Mouse (Mus musculus) kidney, embryonic 15.5 days (tissue): ENCODE measurements around the gene Gga3. TPM values are rescaled to one million over a fixed set of nuclear protein-coding genes. Genes with fewer than 3 reads are reported as not detected.
"Not testable (repeated sequence)": the region's sequence is repeated elsewhere in the genome, so short reads cannot be mapped to it uniquely, and the experiment has no call there.

Source experiments
- ATAC-seq: fragments of 200-750 bp; cut with Nextera tagmentation; replicated peaks from 2 replicates; pipeline ENCODE4 v1.8.0; 2017; ENCODE audit warnings: moderate TSS enrichment; ENCODE audit not compliant: low FRiP score
- H3K27ac ChIP-seq: fragments of 300-500 bp; sonication (generic); 2 replicates; pipeline ENCODE4 v1.5.1; 2015; ENCODE audit warnings: mild to moderate bottlenecking, inconsistent platforms
- H3K27me3 ChIP-seq: fragments of 300-500 bp; sonication (generic); 2 replicates; pipeline ENCODE4 v1.6.1; 2015; ENCODE audit warnings: inconsistent platforms
- H3K36me3 ChIP-seq: fragments of 300-500 bp; sonication (generic); 2 replicates; pipeline ENCODE4 v1.6.1; 2015; ENCODE audit warnings: inconsistent platforms
- H3K4me1 ChIP-seq: fragments of 300-500 bp; sonication (generic); 2 replicates; pipeline ENCODE4 v1.6.1; 2015; ENCODE audit warnings: inconsistent platforms
- H3K4me2 ChIP-seq: fragments of 300-500 bp; sonication (generic); 2 replicates; pipeline ENCODE4 v1.6.1; 2015; ENCODE audit warnings: moderate library complexity, mild to moderate bottlenecking, inconsistent platforms
- H3K4me3 ChIP-seq: fragments of 300-500 bp; sonication (generic); replicated peaks from 2 replicates; pipeline ENCODE4 v1.5.1; 2015; ENCODE audit warnings: mild to moderate bottlenecking, inconsistent platforms
- H3K9ac ChIP-seq: fragments of 300-500 bp; sonication (generic); 2 replicates; pipeline ENCODE4 v1.6.1; 2015; ENCODE audit warnings: mild to moderate bottlenecking, inconsistent platforms
- H3K9me3 ChIP-seq: fragments of 300-500 bp; sonication (generic); replicated peaks from 2 replicates; pipeline ENCODE4 v1.6.1; 2016; ENCODE audit warnings: inconsistent platforms
- WGBS: fragments of 180-500 bp; shearing (Covaris S2); methylation state at CpG from one replicate; pipeline ENCODE4 v1.1.7; 2015; ENCODE audit warnings: mixed read lengths; 5-methylcytosine and 5-hydroxymethylcytosine counted together
- polyA plus RNA-seq: library from polyadenylated mRNA; unstranded; fragments of >200 nt; fragmentation: Nextera tagmentation; extraction: Ambion mirVana; gene quantifications from 2 replicates; pipeline ENCODE4 v1.2.1, GENCODE M21; 2015

Gga3 gene
- polyA plus RNA-seq: 18.5 and 20.7 TPM in 2 replicates

DNA sequence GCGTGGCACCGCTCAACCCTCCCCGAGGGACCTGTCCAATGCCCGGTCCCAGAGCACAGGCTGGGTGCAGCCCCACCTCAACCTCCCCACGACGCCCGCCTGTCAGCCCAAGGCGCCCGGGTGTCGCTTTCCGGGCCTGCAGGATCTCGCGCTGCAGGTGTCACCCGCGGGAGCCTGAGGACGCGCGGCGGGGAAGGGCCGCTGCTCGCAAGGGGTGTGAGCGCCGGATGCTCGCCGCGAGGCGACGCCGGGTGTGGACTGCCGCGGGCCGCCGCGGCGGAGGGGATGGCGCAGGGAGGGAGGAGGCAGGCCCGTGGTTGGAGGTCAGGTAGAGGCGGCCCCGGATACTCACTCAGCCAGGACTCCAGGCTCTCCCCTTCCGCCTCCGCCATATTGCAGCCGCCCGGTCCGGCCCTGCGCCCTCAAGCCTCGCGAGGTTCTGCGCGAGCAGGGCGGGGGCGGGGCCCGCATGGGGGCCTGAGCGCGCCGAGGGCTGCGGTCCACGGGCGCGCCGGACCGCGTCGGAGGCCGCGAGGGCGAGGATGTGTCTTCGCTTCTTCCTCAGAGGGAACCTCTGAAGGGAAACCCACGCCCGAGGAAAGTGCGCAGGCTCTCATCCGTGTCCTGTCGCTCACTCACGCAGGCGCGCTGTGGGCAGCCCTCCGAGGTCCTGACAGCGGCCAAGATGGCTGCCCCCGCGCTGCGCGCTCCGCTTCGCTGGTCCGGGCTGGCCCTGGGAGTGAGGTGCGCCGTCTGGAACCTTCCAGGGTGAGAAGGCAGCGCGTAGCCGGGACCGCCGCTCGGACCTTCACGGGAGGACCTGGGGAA, at the start of gene Gga3, which contains the start of gene Mrps7:
Gene Gga3, minus strand, starts transcription at position 576 of the 828 bp plus-strand sequence.
Gene Mrps7, plus strand, starts transcription at position 450 of the 828 bp plus-strand sequence.
- WGBS: under 1% methylated on average over 79 of the region's 93 CpGs
- ATAC-seq: peak; percentile 97
- Histone ChIP-seq H3K4me1 (peaks cover 40% of the 10 kb centered on the region), H3K36me3 (peaks cover 46% of the 10 kb centered on the region), H3K27ac (peak within 1 kb of the TSS; percentile 95), H3K9ac (peak within 1 kb of the TSS; percentile 98), H3K4me2 (peak within 1 kb of the TSS; percentile 85), H3K27me3 (no peaks in the 10 kb centered on the region), H3K9me3 (no peaks in the 10 kb centered on the region), H3K4me3 (peak within 1 kb of the TSS; percentile 88)

DNA sequence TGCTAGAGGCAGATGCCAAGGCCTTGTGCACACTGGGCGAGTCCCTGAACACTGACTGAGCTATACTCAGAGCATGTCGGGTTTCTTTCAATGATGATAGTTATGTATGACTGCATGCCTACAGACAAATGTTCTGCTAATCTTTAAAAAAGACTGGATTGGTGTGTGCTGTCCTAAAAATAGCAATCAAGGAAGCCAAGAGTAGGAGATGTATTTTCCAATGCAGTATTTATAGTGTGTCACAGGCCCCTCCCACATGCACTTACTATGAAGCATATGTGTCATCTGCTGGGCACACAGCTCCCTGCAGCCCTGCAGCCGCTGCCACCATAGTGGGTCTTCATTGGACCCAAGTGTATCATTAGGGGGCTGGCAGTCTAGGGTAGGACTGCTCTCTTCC, 49.3 kb upstream of the Gga3 start:
- Histone ChIP-seq H3K4me3 (no peak overlapping the region), H3K27ac (no peak overlapping the region), H3K27me3 (no peaks in the 10 kb centered on the region), H3K4me1 (0 out of 2 replicates have a peak, but pooled peaks cover 3% of the 10 kb centered on the region), H3K9ac (no peak overlapping the region), H3K36me3 (peaks cover 61% of the 10 kb centered on the region), H3K4me2 (no peak overlapping the region), H3K9me3 (no peaks in the 10 kb centered on the region)
- 85% methylated on average over 3 of the region's 3 CpGs for WGBS
- ATAC-seq: no peak

DNA sequence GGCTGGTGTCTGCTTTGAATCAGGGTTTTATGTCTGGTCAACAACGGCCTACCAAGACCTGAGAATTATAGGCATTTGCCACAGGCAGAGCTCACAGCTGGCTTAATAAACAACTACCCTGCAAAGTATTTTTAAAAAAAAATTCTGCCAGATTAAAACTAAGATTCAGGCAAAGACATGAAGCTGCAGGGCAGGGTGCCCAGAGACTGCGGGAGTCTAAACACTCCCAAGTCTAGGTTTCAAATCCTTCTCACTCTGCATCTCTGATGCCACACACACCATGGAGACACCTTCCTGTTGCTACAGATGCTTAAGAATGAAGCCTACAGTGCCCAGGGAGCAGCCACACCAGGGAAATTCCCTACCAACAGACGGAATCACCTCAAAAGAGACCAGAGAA, 47.8 kb upstream of the Gga3 start:
- no peaks in the 10 kb centered on the region for H3K9me3 ChIP-seq
- H3K4me1 ChIP-seq: 0 out of 2 replicates have a peak, but pooled peaks cover 3% of the 10 kb centered on the region
- H3K4me3 ChIP-seq: no peak overlapping the region
- H3K4me2 ChIP-seq: no peak overlapping the region
- H3K27me3 ChIP-seq: no peaks in the 10 kb centered on the region
- 89% methylated on average over 3 of the region's 3 CpGs for WGBS
- H3K36me3 ChIP-seq: peaks cover 71% of the 10 kb centered on the region
- ATAC-seq: no peak
- H3K27ac ChIP-seq: no peak overlapping the region
- H3K9ac ChIP-seq: no peak overlapping the region

DNA sequence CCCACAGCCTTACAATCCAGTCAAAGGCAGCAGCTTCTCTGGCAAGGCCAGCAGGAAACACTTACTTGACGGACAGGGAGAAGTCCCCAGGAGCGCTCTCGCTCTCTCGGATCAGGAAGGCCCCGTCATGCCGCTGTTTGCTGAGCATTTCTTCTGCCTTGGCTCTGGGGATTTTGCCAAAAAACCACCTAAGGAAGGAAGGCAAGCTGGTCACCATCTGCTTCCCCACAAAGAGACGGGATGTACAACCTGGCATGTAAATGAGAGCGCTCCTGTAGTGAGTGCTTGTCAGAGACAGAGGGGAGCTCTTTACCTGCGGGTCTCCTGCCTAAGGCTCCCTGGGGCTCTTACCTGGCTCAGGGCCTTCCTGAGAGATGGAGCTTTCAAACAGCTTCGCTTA, 45.9 kb upstream of the Gga3 start:
- WGBS: 72% methylated on average over 10 of the region's 10 CpGs
- Histone ChIP-seq H3K4me2 (no peak overlapping the region), H3K4me3 (no peak overlapping the region), H3K9ac (no peak overlapping the region), H3K27me3 (no peaks in the 10 kb centered on the region), H3K9me3 (no peaks in the 10 kb centered on the region), H3K36me3 (peaks cover 84% of the 10 kb centered on the region), H3K4me1 (peaks cover 8% of the 10 kb centered on the region; the same call in 1 of the 2 replicates), H3K27ac (0 out of 2 replicates have a peak overlapping the region, but pooled peaks have one; percentile 7)
- ATAC-seq: no peak

DNA sequence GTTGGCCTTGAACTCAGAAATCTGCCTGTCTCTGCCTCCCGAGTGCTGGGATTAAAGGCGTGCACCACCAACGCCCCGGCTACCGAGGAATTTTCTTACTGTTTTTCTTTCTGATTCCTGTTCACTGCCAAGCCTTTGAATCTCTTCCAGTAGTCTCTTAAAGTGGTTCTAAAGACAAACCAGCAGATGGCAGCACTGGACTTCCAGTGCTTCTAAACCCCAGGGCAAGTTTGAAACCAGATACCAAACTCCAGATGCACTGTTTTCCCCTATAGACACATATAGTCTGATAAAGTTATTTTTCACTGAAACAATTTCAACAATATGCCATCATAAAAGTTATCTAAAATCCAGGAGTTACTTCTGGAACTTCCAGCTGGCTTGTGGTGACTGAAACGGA, 43.6 kb upstream of the Gga3 start:
- ATAC-seq: no peak
- no peak overlapping the region for H3K4me3 ChIP-seq
- H3K36me3 ChIP-seq: peaks cover 80% of the 10 kb centered on the region
- WGBS: 49% methylated on average over 6 of the region's 6 CpGs
- no peaks in the 10 kb centered on the region for H3K9me3 ChIP-seq
- no peaks in the 10 kb centered on the region for H3K27me3 ChIP-seq
- no peak overlapping the region for H3K27ac ChIP-seq
- H3K9ac ChIP-seq: no peak overlapping the region
- peaks cover 5% of the 10 kb centered on the region; the same call in 1 of the 2 replicates for H3K4me1 ChIP-seq
- no peak overlapping the region for H3K4me2 ChIP-seq

DNA sequence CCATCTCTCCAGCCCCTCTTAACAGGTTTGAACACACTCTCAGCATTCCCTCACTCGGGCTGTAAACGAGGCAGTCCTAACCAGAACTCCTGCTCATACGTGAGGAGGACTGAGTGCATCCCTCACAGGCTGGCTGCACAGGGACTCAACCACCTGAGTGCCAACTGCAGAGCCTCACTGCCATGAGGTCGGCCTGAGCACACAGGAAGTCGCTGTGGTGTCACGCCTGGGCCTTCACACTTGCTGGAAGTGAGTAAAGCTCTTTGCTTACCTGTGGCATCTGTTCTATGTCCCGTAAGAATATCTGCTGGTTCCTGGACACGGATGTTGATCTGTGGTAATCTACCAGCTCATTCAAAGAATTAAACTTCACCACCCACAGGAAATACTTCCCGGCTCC, 42.6 kb upstream of the Gga3 start:
- Histone ChIP-seq H3K4me2 (no peak overlapping the region), H3K4me3 (no peak overlapping the region), H3K4me1 (peaks cover 5% of the 10 kb centered on the region; the same call in 1 of the 2 replicates), H3K9me3 (no peaks in the 10 kb centered on the region), H3K27ac (no peak overlapping the region), H3K27me3 (no peaks in the 10 kb centered on the region), H3K36me3 (peaks cover 72% of the 10 kb centered on the region), H3K9ac (no peak overlapping the region)
- 93% methylated on average over 9 of the region's 9 CpGs for WGBS
- ATAC-seq: no peak

DNA sequence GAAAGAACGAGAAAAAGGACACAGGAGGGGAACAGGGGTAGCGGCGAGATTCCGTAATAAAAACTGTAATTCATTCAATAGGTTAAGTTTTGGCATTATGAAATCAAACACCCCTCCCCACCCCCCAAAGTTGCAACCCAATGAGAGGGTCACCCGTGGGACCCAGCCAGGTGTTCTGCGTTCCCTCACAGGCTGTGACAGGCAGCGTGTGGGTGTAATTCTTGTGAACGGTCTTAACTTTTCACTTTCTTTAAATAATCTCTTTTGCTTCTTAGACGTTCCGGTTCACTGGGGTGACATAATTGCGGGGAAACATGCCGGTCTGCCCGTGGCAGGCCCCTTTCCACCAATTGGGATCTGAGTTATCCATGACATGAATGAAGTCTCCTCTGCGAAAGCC, 41.6 kb upstream of the Gga3 start:
- not testable (repeated sequence) for H3K4me3 ChIP-seq, H3K4me2 ChIP-seq, H3K27me3 ChIP-seq, H3K9ac ChIP-seq, ATAC-seq, H3K27ac ChIP-seq, H3K9me3 ChIP-seq
- Histone ChIP-seq H3K36me3 (peaks cover 64% of the 10 kb centered on the region), H3K4me1 (peaks cover 11% of the 10 kb centered on the region; the same call in 1 of the 2 replicates)
- 50% methylated on average over 14 of the region's 14 CpGs for WGBS

DNA sequence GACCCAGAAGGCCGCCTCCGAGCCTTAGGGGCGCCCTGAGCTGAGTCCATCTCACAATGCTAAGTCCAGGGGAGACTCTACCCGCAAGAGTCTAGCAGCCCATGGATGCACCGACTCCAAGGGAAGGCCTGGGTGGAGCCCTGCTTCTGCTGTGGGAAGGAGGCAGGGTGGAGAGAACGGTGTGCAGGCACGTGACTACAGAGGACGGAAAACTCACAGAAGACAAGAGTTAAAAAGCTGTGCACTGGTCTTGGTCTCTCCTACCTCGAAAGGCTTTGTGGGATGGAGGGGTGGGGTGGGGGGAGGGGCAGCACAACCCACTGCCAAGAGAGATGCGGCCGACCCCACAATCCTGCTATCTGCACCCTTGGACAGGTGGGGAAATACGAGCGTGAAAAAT, 40.5 kb upstream of the Gga3 start:
- no peak overlapping the region for H3K27ac ChIP-seq
- H3K4me3 ChIP-seq: no peak overlapping the region
- WGBS: 94% methylated on average over 13 of the region's 13 CpGs
- no peaks in the 10 kb centered on the region for H3K27me3 ChIP-seq
- no peaks in the 10 kb centered on the region for H3K9me3 ChIP-seq
- H3K4me1 ChIP-seq: peaks cover 17% of the 10 kb centered on the region
- peaks cover 55% of the 10 kb centered on the region for H3K36me3 ChIP-seq
- H3K4me2 ChIP-seq: no peak overlapping the region
- ATAC-seq: no peak
- H3K9ac ChIP-seq: no peak overlapping the region

DNA sequence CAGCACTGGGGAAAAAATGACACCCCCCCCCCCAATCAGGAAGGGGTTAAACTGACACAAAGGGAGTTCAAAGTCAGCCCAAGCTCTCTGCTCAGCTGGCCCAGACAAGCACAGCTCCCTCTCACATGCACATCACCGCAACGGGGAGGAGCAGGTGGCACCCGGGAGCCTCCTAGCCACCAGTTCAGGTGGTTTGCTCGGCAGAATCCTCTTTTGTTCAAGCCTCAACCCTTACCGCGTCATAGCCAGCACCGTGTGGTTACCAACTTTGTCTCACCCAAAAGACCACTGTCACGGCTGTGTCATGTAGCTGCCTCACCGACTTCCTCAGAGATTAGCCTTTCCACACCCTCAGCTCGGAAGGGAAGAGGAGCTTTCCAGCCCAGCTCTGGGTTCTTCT, 39.4 kb upstream of the Gga3 start:
- WGBS: 79% methylated on average over 10 of the region's 10 CpGs
- no peaks in the 10 kb centered on the region for H3K27me3 ChIP-seq
- ATAC-seq: no peak
- H3K36me3 ChIP-seq: peaks cover 45% of the 10 kb centered on the region
- H3K4me3 ChIP-seq: no peak overlapping the region
- no peak overlapping the region for H3K9ac ChIP-seq
- no peak overlapping the region for H3K4me2 ChIP-seq
- no peak overlapping the region for H3K27ac ChIP-seq
- peaks cover 21% of the 10 kb centered on the region for H3K4me1 ChIP-seq
- H3K9me3 ChIP-seq: no peaks in the 10 kb centered on the region

DNA sequence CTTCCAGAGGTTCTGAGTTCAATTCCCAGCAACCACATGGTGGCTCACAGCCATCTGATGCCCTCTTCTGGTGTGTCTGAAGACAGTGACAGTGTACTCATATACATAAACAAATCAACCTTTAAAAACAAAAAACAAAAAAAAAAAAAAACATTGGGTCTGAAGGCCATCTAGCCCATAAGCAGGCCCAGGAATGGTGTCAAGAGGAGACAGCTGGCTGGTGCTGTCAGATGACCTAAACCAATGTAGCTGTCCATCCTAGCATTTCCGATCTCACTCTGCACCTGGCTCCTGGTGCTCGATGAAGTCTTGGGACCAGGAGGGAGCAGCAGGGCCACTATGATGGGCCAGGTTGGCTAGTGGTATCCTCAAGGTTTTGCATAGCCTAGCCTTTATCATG, 38.9 kb upstream of the Gga3 start:
- H3K4me2 ChIP-seq: no peak overlapping the region
- ATAC-seq: no peak
- peaks cover 39% of the 10 kb centered on the region for H3K36me3 ChIP-seq
- H3K4me1 ChIP-seq: peaks cover 21% of the 10 kb centered on the region
- 91% methylated on average over 2 of the region's 2 CpGs for WGBS
- H3K4me3 ChIP-seq: no peak overlapping the region
- H3K9ac ChIP-seq: no peak overlapping the region
- H3K27ac ChIP-seq: no peak overlapping the region
- no peaks in the 10 kb centered on the region for H3K9me3 ChIP-seq
- H3K27me3 ChIP-seq: no peaks in the 10 kb centered on the region

DNA sequence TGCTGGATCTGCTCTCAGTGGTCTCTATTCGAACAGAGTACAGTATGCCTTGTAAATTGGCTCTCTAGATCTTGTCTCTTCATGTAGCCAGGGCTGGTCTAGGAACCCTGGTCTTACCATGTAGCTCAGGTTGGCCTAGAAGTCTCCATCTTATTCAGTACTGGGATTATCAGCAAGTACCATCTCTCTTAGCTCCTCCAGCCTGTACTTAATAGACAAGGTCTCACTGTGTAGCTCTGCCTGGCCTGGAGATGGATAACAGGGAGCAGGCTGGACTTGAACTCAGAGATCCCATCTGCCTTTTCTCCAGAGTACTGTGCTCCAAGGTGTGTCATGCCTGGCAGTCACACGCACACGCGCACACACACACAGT, 37.8 kb upstream of the Gga3 start:
- WGBS: 87% methylated on average over 4 of the region's 4 CpGs
- ATAC-seq: no peak

DNA sequence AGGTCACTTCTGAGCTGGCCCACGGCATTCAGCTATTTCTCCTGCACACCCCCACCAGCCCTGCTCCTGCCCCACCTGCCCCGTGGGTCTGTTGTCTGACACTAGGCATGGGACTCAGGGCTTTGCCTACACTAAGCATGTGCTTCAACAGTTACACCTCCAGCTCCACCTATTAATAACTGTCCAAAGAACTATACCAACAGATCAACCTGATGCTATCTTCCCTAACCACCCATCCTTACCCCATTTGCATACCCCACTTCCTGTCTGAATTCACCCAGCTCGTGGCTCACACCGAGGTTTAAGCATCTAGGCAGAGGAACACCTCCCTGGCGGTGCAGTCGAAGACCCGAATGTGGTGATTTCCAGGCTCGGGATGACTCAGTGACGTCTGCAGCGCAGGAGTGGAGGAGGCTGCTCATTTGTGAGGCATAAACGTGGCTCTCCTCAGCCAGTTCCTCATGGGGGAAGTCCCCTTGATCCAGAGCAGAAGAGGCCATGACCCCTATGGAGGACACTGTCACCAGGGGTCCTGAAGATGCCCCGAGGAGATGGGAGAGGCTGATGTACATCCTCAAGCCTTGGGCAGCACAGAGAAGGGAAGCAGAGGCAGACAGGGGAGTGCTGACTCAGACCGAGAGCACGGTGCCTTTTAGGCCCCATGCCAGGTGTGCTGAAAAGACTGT, 37.3 kb upstream of the Gga3 start:
- no peak for ATAC-seq
- Histone ChIP-seq H3K27ac (no peak overlapping the region), H3K9me3 (no peaks in the 10 kb centered on the region), H3K9ac (no peak overlapping the region), H3K4me1 (peaks cover 21% of the 10 kb centered on the region), H3K27me3 (no peaks in the 10 kb centered on the region), H3K4me2 (no peak overlapping the region), H3K36me3 (peaks cover 29% of the 10 kb centered on the region), H3K4me3 (no peak overlapping the region)
- 49% methylated on average over 14 of the region's 14 CpGs for WGBS

More for the DNA sequence above, 37.8 kb upstream of the Gga3 start:
- Histone ChIP-seq H3K4me3 (no peak overlapping the region), H3K36me3 (peaks cover 34% of the 10 kb centered on the region), H3K27ac (no peak overlapping the region), H3K4me2 (no peak overlapping the region), H3K9ac (no peak overlapping the region), H3K9me3 (no peaks in the 10 kb centered on the region), H3K27me3 (no peaks in the 10 kb centered on the region), H3K4me1 (peaks cover 21% of the 10 kb centered on the region)
